32 mouse cellular contexts compared by ENCODE assay signal in genomic region chr10:117510224-117510486, GRCm38 (mm10).
"Had no signal": no experiment of that assay in that cellular context is flagged by ENCODE, and none has a peak within 500 bp of the region (broad histone marks: within the 10 kb centered on the region; RNA-seq: fewer than 3 reads in every experiment).

No protein-coding gene starts in this region.

- H3K4me2 ChIP-seq: limb, embryonic 12.5 days; limb, embryonic 13.5 days; limb, embryonic 15.5 days; liver, embryonic 11.5 days; liver, embryonic 12.5 days; liver, embryonic 13.5 days; liver, embryonic 15.5 days; lung, embryonic 14.5 days; lung, embryonic 15.5 days; midbrain, embryonic 11.5 days; midbrain, embryonic 12.5 days; midbrain, embryonic 13.5 days; midbrain, embryonic 15.5 days; neural tube, embryonic 12.5 days had no signal

- H3K27me3 ChIP-seq: limb, embryonic 12.5 days; limb, embryonic 13.5 days; limb, embryonic 15.5 days; liver, embryonic 12.5 days; liver, embryonic 13.5 days; liver, embryonic 15.5 days; lung, embryonic 15.5 days; megakaryocyte, embryonic 14.5 days; midbrain, embryonic 12.5 days; midbrain, embryonic 13.5 days; midbrain, embryonic 15.5 days; neural tube, embryonic 12.5 days had no signal

- H3K27ac ChIP-seq: limb, embryonic 10.5 days; limb, embryonic 12.5 days; limb, embryonic 13.5 days; limb, embryonic 15.5 days; liver, embryonic 12.5 days; liver, embryonic 13.5 days; liver, embryonic 14.5 days; liver, embryonic 15.5 days; lung, embryonic 15.5 days; macrophage; midbrain, embryonic 10.5 days; midbrain, embryonic 12.5 days; midbrain, embryonic 13.5 days; midbrain, embryonic 15.5 days; neural tube, embryonic 12.5 days had no signal

- H3K4me3 ChIP-seq: limb, embryonic 10.5 days; limb, embryonic 12.5 days; limb, embryonic 13.5 days; limb, embryonic 15.5 days; liver, embryonic 12.5 days; liver, embryonic 13.5 days; liver, embryonic 15.5 days; lung, embryonic 15.5 days; megakaryocyte, embryonic 14.5 days; midbrain, embryonic 10.5 days; midbrain, embryonic 12.5 days; midbrain, embryonic 13.5 days; midbrain, embryonic 15.5 days; myocyte; neural tube, embryonic 12.5 days had no signal

- H3K36me3 ChIP-seq: limb, embryonic 10.5 days; limb, embryonic 12.5 days; limb, embryonic 13.5 days; limb, embryonic 15.5 days; liver, embryonic 12.5 days; liver, embryonic 13.5 days; liver, embryonic 15.5 days; lung, embryonic 15.5 days; midbrain, embryonic 10.5 days; midbrain, embryonic 12.5 days; midbrain, embryonic 13.5 days; midbrain, embryonic 15.5 days; neural tube, embryonic 12.5 days had no signal

- DNase-seq: left cerebral cortex, postnatal 4 days; liver; liver, embryonic 13.5 days; liver, postnatal 0 days; lung, adult 18-20 months; lung, adult 2 months; lung, embryonic 14.5 days; lung, postnatal 10 days; lung, postnatal 14 days; lung, postnatal 36 days; lung, postnatal 4 days; midbrain, embryonic 14.5 days had no signal

- H3K9ac ChIP-seq: limb, embryonic 12.5 days; limb, embryonic 13.5 days; limb, embryonic 15.5 days; liver, embryonic 12.5 days; liver, embryonic 13.5 days; liver, embryonic 14.5 days; liver, embryonic 15.5 days; liver, postnatal 0 days; lung, embryonic 14.5 days; lung, embryonic 15.5 days; midbrain, embryonic 12.5 days; midbrain, embryonic 13.5 days; midbrain, embryonic 15.5 days; neural tube, embryonic 12.5 days had no signal

- H3K9me3 ChIP-seq: limb, embryonic 10.5 days; limb, embryonic 12.5 days; limb, embryonic 13.5 days; limb, embryonic 15.5 days; liver, embryonic 12.5 days; liver, embryonic 13.5 days; liver, embryonic 15.5 days; lung, embryonic 15.5 days; midbrain, embryonic 12.5 days; midbrain, embryonic 13.5 days; midbrain, embryonic 15.5 days; neural tube, embryonic 12.5 days had no signal

- ATAC-seq: liver, embryonic 12.5 days; liver, postnatal 0 days; lung, postnatal 0 days; midbrain, embryonic 13.5 days; midbrain, embryonic 15.5 days; midbrain, embryonic 16.5 days had no signal

- H3K4me1 ChIP-seq: limb, embryonic 10.5 days; limb, embryonic 12.5 days; limb, embryonic 15.5 days; liver, embryonic 12.5 days; liver, embryonic 13.5 days; liver, embryonic 15.5 days; lung, embryonic 15.5 days; megakaryocyte, embryonic 14.5 days; midbrain, embryonic 10.5 days; midbrain, embryonic 12.5 days; midbrain, embryonic 13.5 days; midbrain, embryonic 15.5 days; neural tube, embryonic 12.5 days had no signal
